Mouse (Mus musculus) hematopoietic stem cell, adult 5-6 weeks (primary cell): ENCODE measurements around the gene Olfr215. TPM values are rescaled to one million over a fixed set of nuclear protein-coding genes. Genes with fewer than 3 reads are reported as not detected.
"Not testable (repeated sequence)": the region's sequence is repeated elsewhere in the genome, so short reads cannot be mapped to it uniquely, and the experiment has no call there.

Experiments used
- ATAC-seq, 2 experiments: fragments of 125-278 bp in 1 of 2; replicated peaks in 1 of 2; 2 replicates each; pipeline ENCODE4 v1.8.0; 2016 to 2017; ENCODE audit warnings: inconsistent platforms in 2 of 2, mild to moderate bottlenecking in 2 of 2, moderate number of reproducible peaks in 2 of 2, low read depth in 1 of 2, moderate TSS enrichment in 1 of 2; ENCODE audit not compliant: low FRiP score in 2 of 2, poor library complexity in 2 of 2, severe bottlenecking in 2 of 2, insufficient read depth in 1 of 2, low TSS enrichment in 1 of 2
- total RNA-seq: library from RNA; stranded (forward); fragments of 172-1452, 232-1000 nt; gene quantifications from 2 replicates; pipeline ENCODE4 v1.2.3, GENCODE M21; 2017

The Olfr215 gene
- total RNA-seq = not detected in 2 replicates

- ATAC-seq = no peak
Measured at GRCm38 (mm10) chr6:116584095-116584494, at the start of gene Olfr215. TSS of gene Olfr215 (minus strand) at chr6:116584195.

GRCm38 (mm10) chr6:116632129-116632528 lies 48.1 kb upstream of the Olfr215 start:
- ATAC-seq = peak; percentile 30 to 49; a peak in 1 of 4 replicates

GRCm38 (mm10) chr6:116629766-116630165 lies 45.8 kb upstream of the Olfr215 start:
- ATAC-seq = no peak

GRCm38 (mm10) chr6:116628539-116629171 lies 44.7 kb upstream of the Olfr215 start, which contains the start of gene Zfp422:
TSS of gene Zfp422 (minus strand) at chr6:116628999.
- ATAC-seq = peak; percentile 37 to 42

- ATAC-seq = no peak
Measured at GRCm38 (mm10) chr6:116628095-116628494, 44.1 kb upstream of the Olfr215 start.

- ATAC-seq = not testable (repeated sequence)
Measured at GRCm38 (mm10) chr6:116626417-116626816, 42.4 kb upstream of the Olfr215 start.

- peak; percentile 74 to 80 for ATAC-seq
Measured at GRCm38 (mm10) chr6:116621318-116622023, 37.5 kb upstream of the Olfr215 start.

GRCm38 (mm10) chr6:116618073-116618472 lies 34.1 kb upstream of the Olfr215 start:
- ATAC-seq = no peak

- no peak; a peak in 1 of 4 replicates for ATAC-seq
Measured at GRCm38 (mm10) chr6:116615719-116616118, 31.7 kb upstream of the Olfr215 start.

- no peak for ATAC-seq
Measured at GRCm38 (mm10) chr6:116607230-116607629, 23.2 kb upstream of the Olfr215 start.

GRCm38 (mm10) chr6:116600969-116601368 lies 17.0 kb upstream of the Olfr215 start:
- ATAC-seq = not testable (repeated sequence)

GRCm38 (mm10) chr6:116569834-116570233 lies 14.2 kb downstream of the Olfr215 start:
- ATAC-seq = peak; percentile 66 to 67; a peak in 3 of 4 replicates

GRCm38 (mm10) chr6:116554952-116555351 lies 29.0 kb downstream of the Olfr215 start:
- no peak for ATAC-seq

GRCm38 (mm10) chr6:116553935-116554334 lies 30.1 kb downstream of the Olfr215 start, which contains the start of gene Olfr214:
TSS of gene Olfr214 (plus strand) at chr6:116554235.
- ATAC-seq = no peak

GRCm38 (mm10) chr6:116550841-116551240 lies 33.2 kb downstream of the Olfr215 start, which contains the start of gene Gm5580:
TSS of gene Gm5580 (plus strand) at chr6:116551141.
- ATAC-seq = not testable (repeated sequence)

- 0 out of 4 replicates have a peak, but pooled peaks of 1 of the 2 experiments have one; percentile 12 for ATAC-seq
Measured at GRCm38 (mm10) chr6:116542500-116542899, 41.5 kb downstream of the Olfr215 start.

- ATAC-seq = no peak
Measured at GRCm38 (mm10) chr6:116538156-116538555, 45.8 kb downstream of the Olfr215 start, which contains the start of gene Olfr213. TSS of gene Olfr213 (plus strand) at chr6:116538456.
